Mouse (Mus musculus): ENCODE results near the gene Dhx33. TPM values are rescaled to one million over a fixed set of nuclear protein-coding genes. Genes with fewer than 3 reads are reported as not detected.

Dhx33 gene
- polyA plus RNA-seq, 1 experiment from 2014 or later: 5.8 TPM

GRCm38 (mm10) chr11:71018416-71019200 is 14.4 kb upstream of the Dhx33 start:
- Histone ChIP-seq H3K4me2 (peak overlapping the region; percentile 82), H3K4me1 (replicated peaks) (peaks cover 44% of the 10 kb centered on the region), H3K4me3 (replicated peaks) (peak overlapping the region; percentile 93), H3K27ac (replicated peaks) (peak overlapping the region; percentile 85), H3K36me3 (replicated peaks) (peaks cover 32% of the 10 kb centered on the region), H3K9ac (peak overlapping the region; percentile 88), H3K27me3 (no peaks in the 10 kb centered on the region), H3K9me3 (replicated peaks) (no peaks in the 10 kb centered on the region)
- WGBS (ENCODE audit: insufficient replicate concordance): 3% methylated on average over 28 of the region's 28 CpGs
- ATAC-seq (ENCODE audit: insufficient read depth): no peak; the same call in 1 of the 2 replicates

GRCm38 (mm10) chr11:71017051-71017450 is 12.8 kb upstream of the Dhx33 start:
- no peak overlapping the region; the same call in 1 of the 2 replicates for H3K27ac ChIP-seq (replicated peaks)
- H3K9me3 ChIP-seq (replicated peaks): no peaks in the 10 kb centered on the region
- H3K9ac ChIP-seq: no peak overlapping the region
- H3K4me3 ChIP-seq (replicated peaks): no peak overlapping the region
- H3K36me3 ChIP-seq (replicated peaks): peaks cover 32% of the 10 kb centered on the region
- WGBS (ENCODE audit: insufficient replicate concordance): 69% methylated on average over 1 of the region's 1 CpGs
- peaks cover 46% of the 10 kb centered on the region for H3K4me1 ChIP-seq (replicated peaks)
- 0 out of 2 replicates have a peak overlapping the region, but pooled peaks have one; percentile 82 for H3K4me2 ChIP-seq
- no peaks in the 10 kb centered on the region for H3K27me3 ChIP-seq
- ATAC-seq (ENCODE audit: insufficient read depth): no peak

DNA sequence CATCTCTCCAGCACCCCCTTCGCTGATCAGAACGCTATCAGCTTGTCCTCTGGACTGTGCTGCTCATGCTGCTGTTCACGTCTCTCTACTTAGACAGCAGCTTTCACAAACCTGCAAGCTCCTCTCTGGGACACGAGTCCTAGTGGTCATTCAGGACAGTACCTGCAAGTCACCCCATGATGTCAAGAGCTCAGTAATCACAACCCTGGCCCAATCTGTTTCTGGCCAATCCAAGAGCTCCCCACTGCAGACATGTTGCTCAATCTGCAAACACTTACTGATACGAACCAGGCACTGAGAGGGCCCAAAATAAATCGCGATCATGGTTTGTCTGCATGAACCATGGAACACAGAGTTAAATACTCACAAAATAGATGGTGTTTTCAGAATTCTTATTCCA is 8.5 kb upstream of the Dhx33 start:
- ATAC-seq (ENCODE audit: insufficient read depth): peak; percentile 90
- Histone ChIP-seq H3K9ac (no peak overlapping the region), H3K9me3 (replicated peaks) (no peaks in the 10 kb centered on the region), H3K4me2 (no peak overlapping the region), H3K36me3 (replicated peaks) (peaks cover 64% of the 10 kb centered on the region), H3K27me3 (no peaks in the 10 kb centered on the region), H3K4me3 (replicated peaks) (no peak overlapping the region), H3K27ac (replicated peaks) (peak overlapping the region; percentile 51), H3K4me1 (replicated peaks) (peaks cover 23% of the 10 kb centered on the region)
- 81% methylated on average over 7 of the region's 7 CpGs for WGBS (ENCODE audit: insufficient replicate concordance)

DNA sequence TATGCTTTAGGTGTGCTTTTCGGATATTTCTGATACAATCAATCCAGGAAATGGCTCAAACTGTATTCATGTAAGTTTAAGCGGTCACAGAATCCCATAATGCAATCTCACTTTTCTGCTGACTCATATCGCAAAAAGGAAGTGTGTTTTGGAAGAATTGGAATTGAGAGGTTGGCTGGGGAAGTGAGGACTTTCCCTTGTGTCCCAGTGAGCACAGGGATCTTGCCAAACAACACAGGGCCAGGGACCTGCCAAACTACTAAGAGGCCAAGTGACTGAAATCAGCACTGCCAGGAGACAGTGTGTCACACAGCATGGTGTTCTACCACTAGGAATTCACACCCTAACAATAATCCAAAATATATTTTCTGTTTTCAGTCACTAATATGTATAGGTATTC is 4.1 kb upstream of the Dhx33 start:
- Histone ChIP-seq H3K4me3 (replicated peaks) (no peak overlapping the region), H3K9ac (no peak overlapping the region), H3K36me3 (replicated peaks) (peaks cover 53% of the 10 kb centered on the region), H3K27me3 (no peaks in the 10 kb centered on the region), H3K4me1 (replicated peaks) (peaks cover 10% of the 10 kb centered on the region), H3K9me3 (replicated peaks) (no peaks in the 10 kb centered on the region), H3K4me2 (no peak overlapping the region), H3K27ac (replicated peaks) (no peak overlapping the region)
- WGBS (ENCODE audit: insufficient replicate concordance): 64% methylated on average over 3 of the region's 3 CpGs
- ATAC-seq (ENCODE audit: insufficient read depth): no peak

DNA sequence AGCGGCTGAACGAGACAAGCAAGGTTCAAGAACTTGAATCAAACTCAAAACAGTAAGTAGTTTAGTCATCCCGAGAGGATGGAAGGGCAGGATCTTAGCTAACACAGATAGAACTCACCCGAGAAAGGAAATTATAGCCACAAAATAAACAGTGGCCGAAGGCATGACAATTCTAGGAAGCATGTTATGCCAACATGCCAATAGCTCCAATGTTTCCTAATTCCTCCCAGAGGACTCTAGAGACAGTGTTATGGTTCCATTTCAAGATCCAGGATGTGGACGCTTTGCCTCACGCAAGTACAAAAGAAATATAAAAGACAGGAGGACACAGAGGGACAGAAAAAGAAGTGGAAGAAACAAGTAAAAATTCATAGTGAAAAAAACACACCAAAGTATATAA is 3.6 kb upstream of the Dhx33 start:
- Histone ChIP-seq H3K4me1 (replicated peaks) (peaks cover 14% of the 10 kb centered on the region), H3K27ac (replicated peaks) (no peak overlapping the region), H3K9me3 (replicated peaks) (no peaks in the 10 kb centered on the region), H3K4me2 (no peak overlapping the region), H3K27me3 (no peaks in the 10 kb centered on the region), H3K4me3 (replicated peaks) (no peak overlapping the region), H3K9ac (no peak overlapping the region), H3K36me3 (replicated peaks) (peaks cover 52% of the 10 kb centered on the region)
- 72% methylated on average over 7 of the region's 7 CpGs for WGBS (ENCODE audit: insufficient replicate concordance)
- ATAC-seq (ENCODE audit: insufficient read depth): no peak

DNA sequence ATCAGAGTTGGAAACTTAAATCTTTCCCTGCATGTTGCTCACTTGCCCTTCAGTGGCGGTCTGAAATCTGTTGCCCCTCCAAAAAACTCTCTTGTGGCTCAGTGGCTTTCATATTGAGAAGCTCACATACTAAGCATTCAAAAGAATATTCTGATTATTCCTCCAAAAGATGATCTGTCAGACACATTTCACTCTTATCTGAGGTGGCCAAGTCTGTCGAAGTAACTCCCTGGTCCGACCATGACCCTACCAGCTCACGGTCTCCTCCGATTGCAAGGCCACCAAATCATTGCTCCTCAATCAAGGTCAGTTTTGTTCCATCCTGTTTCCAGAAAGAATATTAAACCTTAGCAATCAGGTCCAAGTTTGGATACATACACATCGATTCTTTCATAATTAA is 2.8 kb upstream of the Dhx33 start:
- Histone ChIP-seq H3K36me3 (replicated peaks) (peaks cover 44% of the 10 kb centered on the region), H3K27me3 (no peaks in the 10 kb centered on the region), H3K9me3 (replicated peaks) (no peaks in the 10 kb centered on the region), H3K4me1 (replicated peaks) (peaks cover 22% of the 10 kb centered on the region), H3K9ac (no peak overlapping the region), H3K4me3 (replicated peaks) (no peak overlapping the region), H3K27ac (replicated peaks) (no peak overlapping the region), H3K4me2 (no peak overlapping the region)
- WGBS (ENCODE audit: insufficient replicate concordance): 79% methylated on average over 6 of the region's 6 CpGs
- no peak for ATAC-seq (ENCODE audit: insufficient read depth)

GRCm38 (mm10) chr11:71005046-71005445 is 809 bp upstream of the Dhx33 start:
- H3K4me3 ChIP-seq (replicated peaks): peak overlapping the region; percentile 97
- no peak overlapping the region for H3K9ac ChIP-seq
- H3K36me3 ChIP-seq (replicated peaks): peaks cover 32% of the 10 kb centered on the region
- 0 out of 2 replicates have a peak overlapping the region, but pooled peaks have one; percentile 7 for H3K27ac ChIP-seq (replicated peaks)
- H3K4me1 ChIP-seq (replicated peaks): peaks cover 29% of the 10 kb centered on the region
- H3K27me3 ChIP-seq: no peaks in the 10 kb centered on the region
- WGBS (ENCODE audit: insufficient replicate concordance): 41% methylated on average over 5 of the region's 5 CpGs
- no peak for ATAC-seq (ENCODE audit: insufficient read depth)
- H3K9me3 ChIP-seq (replicated peaks): no peaks in the 10 kb centered on the region
- H3K4me2 ChIP-seq: peak overlapping the region; percentile 88

DNA sequence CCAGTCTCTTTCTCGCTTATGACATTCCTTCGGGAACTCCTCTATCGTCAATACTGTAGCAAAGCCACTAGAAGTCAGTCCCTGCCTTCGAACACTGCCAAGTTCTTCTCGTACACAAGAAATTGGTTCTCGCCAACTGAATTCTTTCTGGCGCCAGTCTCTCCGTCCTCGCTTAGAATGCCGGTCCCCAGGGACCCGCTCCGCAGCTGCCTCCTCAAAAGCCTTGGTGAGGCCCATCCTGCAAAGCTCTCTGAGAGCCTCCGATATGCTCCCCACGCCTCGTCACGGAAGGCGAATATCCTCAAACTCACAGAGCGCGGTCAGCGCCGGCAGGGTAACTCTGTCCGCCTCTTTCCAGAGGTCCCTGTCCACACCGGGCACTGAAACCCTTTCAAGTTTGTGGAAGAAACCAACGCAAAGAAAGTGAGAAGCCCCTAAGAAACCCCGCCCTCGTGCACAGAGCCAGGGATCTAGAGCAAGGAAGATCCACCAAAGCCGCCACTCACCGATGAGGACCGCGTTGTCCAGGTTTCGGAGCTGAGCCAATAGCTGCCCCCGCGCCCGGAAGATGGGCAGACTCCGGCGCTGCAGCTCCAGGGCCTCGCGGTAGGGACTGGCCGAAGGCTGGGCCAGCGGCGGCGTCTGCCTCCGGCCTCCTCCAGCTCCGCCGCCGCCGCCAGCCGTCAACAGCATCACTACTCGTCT is 474 bp downstream of the Dhx33 start:
- Histone ChIP-seq H3K9ac (peak overlapping the region; percentile 76), H3K4me2 (peak overlapping the region; percentile 88), H3K27ac (replicated peaks) (peak overlapping the region; percentile 84), H3K4me3 (replicated peaks) (peak overlapping the region; percentile 97), H3K36me3 (replicated peaks) (peaks cover 31% of the 10 kb centered on the region), H3K27me3 (no peaks in the 10 kb centered on the region), H3K9me3 (replicated peaks) (no peaks in the 10 kb centered on the region), H3K4me1 (replicated peaks) (peaks cover 29% of the 10 kb centered on the region)
- ATAC-seq (ENCODE audit: insufficient read depth): peak; percentile 76
- under 1% methylated on average over 49 of the region's 49 CpGs for WGBS (ENCODE audit: insufficient replicate concordance)

DNA sequence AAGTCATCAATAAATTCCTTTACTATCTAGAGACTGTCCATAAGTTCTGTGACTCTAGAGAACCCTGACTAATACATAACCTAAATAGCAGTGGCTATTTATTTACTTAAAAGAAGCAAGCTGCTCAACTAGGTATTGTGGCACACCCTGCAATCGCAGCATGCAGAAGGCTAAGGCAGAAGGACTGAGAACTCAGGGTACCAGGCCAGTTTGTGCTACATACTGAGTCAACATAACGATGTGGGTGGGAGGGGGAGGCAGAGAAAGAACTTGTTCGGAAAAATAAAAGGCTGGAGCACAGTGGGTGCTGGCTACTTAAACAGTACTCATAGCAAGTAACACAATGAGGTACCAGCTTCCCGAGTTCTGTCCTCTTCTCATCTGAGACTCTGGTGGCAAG is 3.1 kb downstream of the Dhx33 start:
- Histone ChIP-seq H3K27ac (replicated peaks) (no peak overlapping the region), H3K4me1 (replicated peaks) (peaks cover 29% of the 10 kb centered on the region), H3K4me2 (no peak overlapping the region), H3K9ac (no peak overlapping the region), H3K9me3 (replicated peaks) (no peaks in the 10 kb centered on the region), H3K4me3 (replicated peaks) (no peak overlapping the region), H3K27me3 (no peaks in the 10 kb centered on the region), H3K36me3 (replicated peaks) (peaks cover 41% of the 10 kb centered on the region)
- 73% methylated on average over 4 of the region's 4 CpGs for WGBS (ENCODE audit: insufficient replicate concordance)
- no peak for ATAC-seq (ENCODE audit: insufficient read depth)

DNA sequence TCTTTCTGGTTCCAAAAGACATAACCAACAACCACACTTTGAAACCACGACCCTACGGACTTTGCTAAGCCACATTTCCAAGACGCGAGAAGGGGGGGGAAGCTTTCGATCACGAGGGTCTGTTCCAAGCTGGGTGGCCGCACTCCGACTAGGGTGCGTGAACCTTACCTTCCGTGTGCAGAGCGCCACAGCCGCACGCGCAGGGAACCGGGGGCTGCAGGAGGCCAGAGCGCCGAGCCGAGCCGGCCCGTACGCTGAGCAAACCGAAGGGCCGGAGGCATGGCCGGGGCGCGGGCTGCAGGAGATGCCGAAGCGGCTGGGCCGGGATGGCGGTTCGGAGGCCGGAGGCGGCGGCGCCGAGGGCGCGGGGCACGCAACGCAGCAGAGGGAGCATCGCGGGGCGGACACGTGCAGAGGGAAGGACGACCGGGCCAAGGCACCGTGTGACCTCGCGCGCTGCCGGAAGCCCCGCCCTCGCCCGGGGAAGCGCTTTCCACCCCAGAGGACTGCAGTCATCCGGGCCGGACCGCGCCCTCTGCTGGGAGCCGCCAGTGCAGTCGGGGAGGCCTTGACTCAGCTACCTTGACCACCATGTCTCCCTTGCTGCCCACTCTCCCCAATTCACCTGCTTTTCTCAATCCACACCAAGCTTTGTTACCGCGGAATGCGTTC is 21.5 kb downstream of the Dhx33 start, which contains the start of gene C1qbp:
C1qbp (minus strand) TSS at position 470 of the 672 bp plus-strand sequence.
- H3K36me3 ChIP-seq (replicated peaks): peaks cover 70% of the 10 kb centered on the region
- peak; percentile 94 for ATAC-seq (ENCODE audit: insufficient read depth)

DNA sequence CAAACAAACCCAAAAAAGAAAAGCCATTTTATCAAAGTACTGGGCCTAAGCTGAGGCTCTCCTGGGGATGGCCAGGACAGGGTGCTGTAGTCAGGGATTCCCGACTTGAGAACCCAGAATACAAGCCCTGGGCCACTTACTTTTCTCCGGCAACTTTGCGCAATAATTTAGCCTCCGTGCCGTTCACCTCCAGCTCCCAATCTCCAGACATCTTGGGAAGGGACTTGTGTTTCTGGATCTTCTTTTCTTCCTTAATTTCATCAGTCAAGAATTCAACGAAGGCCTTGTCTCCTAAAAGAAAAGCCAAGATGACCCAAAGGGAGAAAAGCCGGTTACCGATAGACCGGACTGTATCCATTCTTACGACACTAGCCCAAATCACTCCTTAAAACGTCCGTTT is 22.2 kb downstream of the Dhx33 start:
- no peak for ATAC-seq (ENCODE audit: insufficient read depth)
- Histone ChIP-seq H3K4me1 (replicated peaks) (peaks cover 38% of the 10 kb centered on the region), H3K36me3 (replicated peaks) (peaks cover 70% of the 10 kb centered on the region), H3K27ac (replicated peaks) (0 out of 2 replicates have a peak overlapping the region, but pooled peaks have one; percentile 73), H3K4me3 (replicated peaks) (peak overlapping the region; percentile 91), H3K4me2 (peak overlapping the region; percentile 99), H3K9ac (peak overlapping the region; percentile 81), H3K9me3 (replicated peaks) (no peaks in the 10 kb centered on the region), H3K27me3 (no peaks in the 10 kb centered on the region)
- 4% methylated on average over 12 of the region's 12 CpGs for WGBS (ENCODE audit: insufficient replicate concordance)

More for the DNA sequence above, 21.5 kb downstream of the Dhx33 start, which contains the start of gene C1qbp:
- under 1% methylated on average over 60 of the region's 64 CpGs for WGBS (ENCODE audit: insufficient replicate concordance)
- Histone ChIP-seq H3K9ac (peak within 1 kb of the TSS; percentile 81), H3K4me1 (replicated peaks) (peaks cover 38% of the 10 kb centered on the region), H3K4me2 (peak within 1 kb of the TSS; percentile 99), H3K27ac (replicated peaks) (peak within 1 kb of the TSS; percentile 73), H3K4me3 (replicated peaks) (peak within 1 kb of the TSS; percentile 91), H3K27me3 (no peaks in the 10 kb centered on the region), H3K9me3 (replicated peaks) (no peaks in the 10 kb centered on the region)
